Mouse (Mus musculus) limb, embryonic 14.5 days (tissue): ENCODE data around the gene Lemd1. TPM values are rescaled to one million over a fixed set of nuclear protein-coding genes. Genes with fewer than 3 reads are reported as not detected.

ENCODE experiments used
- ATAC-seq: fragments of 200-750 bp; cut with Nextera tagmentation; 2 replicates; pipeline ENCODE4 v1.8.0; 2017; ENCODE audit warnings: low read depth, moderate number of reproducible peaks, moderate TSS enrichment; ENCODE audit not compliant: low FRiP score
- DNase-seq: peaks from one replicate; pipeline ENCODE4 v3.0.0-alpha.2; 2015; ENCODE audit warnings: low spot score
- H3K27ac ChIP-seq: fragments of 300-500 bp; sonication (generic); replicated peaks from 2 replicates; pipeline ENCODE4 v1.5.1; 2014; ENCODE audit warnings: low read depth, mild to moderate bottlenecking, low read length, moderate library complexity, mixed read lengths
- H3K27me3 ChIP-seq: fragments of 300-500 bp; sonication (generic); 2 replicates; pipeline ENCODE4 v1.6.1; 2014; ENCODE audit warnings: low read length, mixed read lengths; ENCODE audit not compliant: control insufficient read depth, insufficient read depth
- H3K36me3 ChIP-seq: fragments of 300-500 bp; sonication (generic); 2 replicates; pipeline ENCODE4 v1.6.1; 2014; ENCODE audit warnings: mild to moderate bottlenecking, low read length, moderate library complexity, mixed read lengths; ENCODE audit not compliant: control insufficient read depth, insufficient read depth
- H3K4me1 ChIP-seq: fragments of 300-500 bp; sonication (generic); 2 replicates; pipeline ENCODE4 v1.6.1; 2014; ENCODE audit warnings: antibody characterized with exemption, low read length, mixed read lengths; ENCODE audit not compliant: control insufficient read depth, insufficient read depth
- H3K4me2 ChIP-seq: fragments of 300-500 bp; sonication (generic); replicated peaks from 2 replicates; pipeline ENCODE4 v1.6.1; 2014; ENCODE audit warnings: low read depth, mild to moderate bottlenecking, low read length, moderate library complexity; ENCODE audit not compliant: severe bottlenecking
- H3K4me3 ChIP-seq: fragments of 300-500 bp; sonication (generic); replicated peaks from 2 replicates; pipeline ENCODE4 v1.5.1; 2014; ENCODE audit warnings: low read length
- H3K9ac ChIP-seq: fragments of 300-500 bp; sonication (generic); 2 replicates; pipeline ENCODE4 v1.6.1; 2014; ENCODE audit warnings: mild to moderate bottlenecking, low read depth, low read length, moderate library complexity; ENCODE audit not compliant: severe bottlenecking
- H3K9me3 ChIP-seq: fragments of 300-500 bp; sonication (generic); 2 replicates; pipeline ENCODE4 v1.6.1; 2016; ENCODE audit warnings: low read length; ENCODE audit not compliant: control insufficient read depth
- POLR2A ChIP-seq: fragments of 200-500 bp; IDR thresholded peaks from 2 replicates; pipeline ENCODE4 v1.8.0; 2012; ENCODE audit warnings: inconsistent platforms, mild to moderate bottlenecking, moderate library complexity, borderline replicate concordance; ENCODE audit not compliant: insufficient read depth, insufficient read length; ENCODE audit errors: extremely low read depth
- WGBS: fragments of 180-500 bp; shearing (Covaris S2); extraction: QIAGEN DNeasy Blood & Tissue Kit; methylation state at CpG from one replicate; pipeline ENCODE4 v1.1.7; 2014; 5-methylcytosine and 5-hydroxymethylcytosine counted together
- polyA plus RNA-seq, 2 experiments: library from polyadenylated mRNA; depleted of rRNA in 1 of 2; stranded (reverse) in 1 of 2; unstranded in 1 of 2; fragments of >200 nt; fragmentation: Nextera tagmentation in 1 of 2; extraction: Ambion mirVana in 1 of 2; gene quantifications; 2 replicates each; pipeline versions ENCODE4 v1.2.1 to v1.2.3; 2012 to 2014

The Lemd1 gene
- polyA plus RNA-seq, 2 experiments: 0.91 to 0.94 TPM

DNA sequence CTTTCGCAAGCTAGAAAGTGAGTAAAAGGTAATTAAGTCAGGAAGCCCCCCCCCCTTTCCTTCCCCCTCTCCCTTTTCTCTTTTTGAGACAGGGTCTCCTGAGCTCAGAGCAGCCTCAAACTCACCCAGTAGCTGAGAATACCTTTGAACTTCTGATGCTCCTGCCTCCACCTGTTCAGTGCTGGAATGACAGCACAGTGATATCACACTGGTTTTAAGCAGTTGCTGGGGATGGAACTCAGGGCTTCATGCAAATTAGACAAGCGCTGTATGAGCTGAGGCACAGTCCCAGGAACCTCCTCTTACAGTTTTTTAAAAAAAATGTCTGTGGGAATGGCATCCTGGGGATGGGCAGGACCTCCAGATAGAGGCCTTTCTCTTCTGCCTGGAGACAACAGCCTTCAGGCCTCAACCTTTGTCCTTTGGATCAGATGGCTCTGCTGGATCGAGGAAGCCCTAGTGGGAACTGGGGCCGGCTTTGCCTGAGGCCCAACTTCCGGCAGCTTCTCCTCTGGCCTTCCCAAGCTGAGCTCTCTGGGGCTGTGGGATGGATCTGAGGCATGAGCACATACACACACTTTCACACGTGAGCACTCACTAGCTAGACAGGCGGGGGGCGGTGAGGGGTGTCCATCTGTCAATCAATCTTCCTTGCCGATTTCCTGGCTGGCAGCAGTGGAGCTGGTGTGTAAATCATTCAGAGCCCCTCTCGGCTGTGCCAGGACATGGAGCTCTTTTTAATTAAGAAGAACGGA lies 99.9 kb downstream of the Lemd1 start:
- Histone ChIP-seq H3K9ac (no peak overlapping the region), H3K36me3 (no peaks in the 10 kb centered on the region), H3K27me3 (no peaks in the 10 kb centered on the region), H3K4me2 (no peak overlapping the region), H3K27ac (peak overlapping the region; percentile 43; the same call in 1 of the 2 replicates), H3K4me3 (no peak overlapping the region), H3K4me1 (peaks cover 17% of the 10 kb centered on the region), H3K9me3 (no peaks in the 10 kb centered on the region)
- 33% methylated on average over 11 of the region's 11 CpGs for WGBS
- peak; percentile 38; the same call in 1 of the 2 replicates for ATAC-seq
- DNase-seq: no peak
- TF ChIP-seq POLR2A: no peak

DNA sequence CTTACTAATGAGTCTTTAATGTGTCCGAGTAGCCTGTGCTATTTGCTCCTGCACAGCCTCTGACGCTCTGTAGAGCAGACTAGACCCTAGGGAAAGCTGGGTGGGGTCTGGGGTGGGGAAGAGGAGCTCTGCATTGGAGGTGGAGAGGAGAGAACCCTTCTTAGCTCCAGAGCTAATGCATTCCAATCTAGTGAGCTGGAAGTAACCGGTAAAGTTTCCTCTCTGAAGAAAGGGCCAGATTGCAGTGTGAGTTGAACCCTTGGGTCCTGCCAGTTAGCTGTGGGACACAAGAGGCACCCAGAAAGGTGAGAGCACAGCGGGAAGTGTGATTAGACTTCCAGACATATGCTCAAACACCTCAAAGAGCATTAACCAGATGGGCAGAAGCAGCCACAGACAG lies 100.5 kb downstream of the Lemd1 start:
- no peak for DNase-seq
- Histone ChIP-seq H3K27ac (peak overlapping the region; percentile 43; the same call in 1 of the 2 replicates), H3K9me3 (no peaks in the 10 kb centered on the region), H3K36me3 (no peaks in the 10 kb centered on the region), H3K27me3 (no peaks in the 10 kb centered on the region), H3K4me3 (no peak overlapping the region), H3K4me1 (peaks cover 17% of the 10 kb centered on the region), H3K4me2 (no peak overlapping the region; the same call in 1 of the 2 replicates), H3K9ac (no peak overlapping the region)
- no peak for TF ChIP-seq POLR2A
- peak; percentile 36; the same call in 1 of the 2 replicates for ATAC-seq
- WGBS: 11% methylated on average over 4 of the region's 4 CpGs

- Histone ChIP-seq H3K4me1 (peaks cover 17% of the 10 kb centered on the region), H3K36me3 (no peaks in the 10 kb centered on the region), H3K4me2 (no peak overlapping the region), H3K4me3 (no peak overlapping the region), H3K9ac (no peak overlapping the region), H3K9me3 (no peaks in the 10 kb centered on the region), H3K27me3 (peaks cover 6% of the 10 kb centered on the region), H3K27ac (peak overlapping the region; percentile 43; the same call in 1 of the 2 replicates)
- 0 out of 2 replicates have a peak, but pooled peaks have one; percentile 31 for ATAC-seq
- no peak for TF ChIP-seq POLR2A
- no peak for DNase-seq
- WGBS: 25% methylated on average over 21 of the region's 21 CpGs
These were observed 101.3 kb downstream of the Lemd1 start for GRCm38 (mm10) chr1:132292318-132293129.

GRCm38 (mm10) chr1:132295506-132295905 lies 104.3 kb downstream of the Lemd1 start:
- no peaks in the 10 kb centered on the region for H3K36me3 ChIP-seq
- H3K27me3 ChIP-seq: peaks cover 32% of the 10 kb centered on the region
- TF ChIP-seq POLR2A: no peak
- 73% methylated on average over 7 of the region's 7 CpGs for WGBS
- no peak overlapping the region for H3K4me2 ChIP-seq
- no peak overlapping the region for H3K27ac ChIP-seq
- ATAC-seq (no peak), DNase-seq (no peak)
- no peak overlapping the region for H3K9ac ChIP-seq
- H3K9me3 ChIP-seq: no peaks in the 10 kb centered on the region
- H3K4me3 ChIP-seq: no peak overlapping the region
- peaks cover 25% of the 10 kb centered on the region for H3K4me1 ChIP-seq

DNA sequence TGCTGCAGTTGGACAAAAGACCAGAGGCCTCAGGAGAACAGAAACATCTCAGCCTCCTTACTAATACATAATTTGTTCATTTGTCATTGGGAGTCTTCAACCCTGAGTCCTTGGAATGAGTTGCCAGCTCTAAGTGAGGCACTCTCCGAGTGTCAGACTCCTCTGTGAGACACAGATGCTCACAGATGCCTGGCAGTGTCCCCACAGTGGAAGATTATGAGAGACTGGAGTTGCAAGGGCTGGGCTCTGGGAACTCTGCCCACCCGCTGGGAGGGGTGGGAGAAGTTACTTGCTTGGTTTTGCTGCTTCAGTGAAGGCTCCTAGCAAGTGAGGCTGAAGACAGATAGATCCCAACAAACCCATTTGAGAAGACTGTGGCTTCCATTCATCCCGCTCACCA lies 104.8 kb downstream of the Lemd1 start:
- H3K4me1 ChIP-seq: peaks cover 25% of the 10 kb centered on the region
- H3K4me3 ChIP-seq: no peak overlapping the region
- DNase-seq: no peak
- H3K27ac ChIP-seq: no peak overlapping the region
- no peak overlapping the region for H3K9ac ChIP-seq
- H3K36me3 ChIP-seq: no peaks in the 10 kb centered on the region
- peaks cover 32% of the 10 kb centered on the region for H3K27me3 ChIP-seq
- 75% methylated on average over 3 of the region's 3 CpGs for WGBS
- TF ChIP-seq POLR2A: no peak
- ATAC-seq: no peak
- H3K9me3 ChIP-seq: no peaks in the 10 kb centered on the region
- H3K4me2 ChIP-seq: no peak overlapping the region
